Comparison of ENCODE assay signal across 19 mouse cellular contexts in the genomic region with DNA sequence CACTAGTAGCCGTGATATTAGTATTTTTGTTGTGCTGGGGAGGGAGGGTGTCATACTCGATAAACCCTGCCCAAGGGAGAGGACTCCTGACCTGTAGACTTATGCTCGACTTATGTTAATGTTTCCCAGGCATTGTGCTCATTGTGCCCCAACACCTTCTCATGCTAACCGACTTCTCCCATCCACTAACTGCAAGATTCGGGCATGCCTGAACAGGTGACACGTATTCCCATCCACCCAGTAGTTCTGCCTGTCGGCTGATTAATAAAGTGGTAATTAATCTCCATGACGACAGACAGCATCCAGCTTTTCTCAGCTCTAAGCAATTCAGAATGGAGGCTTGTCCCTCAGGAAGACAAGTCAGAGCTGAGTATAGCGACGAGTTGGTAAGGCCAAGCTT. TPM values are rescaled to one million over a fixed set of nuclear protein-coding genes. Genes with fewer than 3 reads are reported as not detected.
A peak's percentile ranks its signal among the peaks of the same experiment; 100 is the strongest.
DNase-seq lines count a peak whose midpoint lies in the region; ATAC-seq and TF ChIP-seq lines count a peak whose summit lies in the region.
"Had no signal": no experiment of that assay in that cellular context is flagged by ENCODE, and none has a peak within 500 bp of the region (broad histone marks: within the 10 kb centered on the region; RNA-seq: fewer than 3 reads in every experiment).

No protein-coding gene starts in this region.

- no peak overlapping the region for H3K4me3 ChIP-seq in forebrain, embryonic 15.5 days
- no peak overlapping the region for H3K4me3 ChIP-seq in kidney, embryonic 16.5 days (ENCODE audit: low read length)
- H3K4me3 ChIP-seq: limb, embryonic 13.5 days; midbrain, embryonic 10.5 days; myocyte had no signal

- peaks cover 9% of the 10 kb centered on the region; the same call in 1 of the 2 replicates for H3K36me3 ChIP-seq in forebrain, embryonic 15.5 days
- 0 out of 2 replicates have a peak, but pooled peaks cover 4% of the 10 kb centered on the region for H3K36me3 ChIP-seq in kidney, embryonic 16.5 days (ENCODE audit: insufficient read depth, low read length)

- peak; percentile 84 for ATAC-seq in forebrain, embryonic 15.5 days (replicated peaks)
- peak; percentile 83 for ATAC-seq in kidney, embryonic 16.5 days (ENCODE audit: low FRiP score, low TSS enrichment)
- no peak for ATAC-seq in CD4-positive, CD25-positive, alpha-beta regulatory T cell, adult 4 months
- ATAC-seq: inflammation-experienced regulatory T-cells, adult 6 months; liver, postnatal 0 days had no signal

- WGBS in forebrain, embryonic 15.5 days = 58% methylated on average over 10 of the region's 10 CpGs
- 72% methylated on average over 10 of the region's 10 CpGs for WGBS in kidney, embryonic 16.5 days

- H3K9me3 ChIP-seq in forebrain, embryonic 15.5 days = no peaks in the 10 kb centered on the region
- H3K9me3 ChIP-seq in kidney, embryonic 16.5 days (ENCODE audit: low read length) = no peaks in the 10 kb centered on the region
- H3K9me3 ChIP-seq: limb, embryonic 13.5 days; midbrain, embryonic 10.5 days had no signal

- H3K27ac ChIP-seq in forebrain, embryonic 15.5 days (replicated peaks) = 0 out of 2 replicates have a peak overlapping the region, but pooled peaks have one; percentile 15
- H3K27ac ChIP-seq in kidney, embryonic 16.5 days (ENCODE audit: low read length) = peak overlapping the region; percentile 35; the same call in 1 of the 2 replicates
- H3K27ac ChIP-seq: limb, embryonic 13.5 days; midbrain, embryonic 10.5 days had no signal

- H3K27me3 ChIP-seq in forebrain, embryonic 15.5 days = no peaks in the 10 kb centered on the region
- no peaks in the 10 kb centered on the region for H3K27me3 ChIP-seq in kidney, embryonic 16.5 days (ENCODE audit: insufficient read depth, low read length)
- H3K27me3 ChIP-seq: limb, embryonic 13.5 days had no signal

- H3K4me2 ChIP-seq in forebrain, embryonic 15.5 days (replicated peaks) = no peak overlapping the region
- no peak overlapping the region for H3K4me2 ChIP-seq in kidney, embryonic 16.5 days (replicated peaks; ENCODE audit: low read depth, low read length)
- H3K4me2 ChIP-seq: limb, embryonic 13.5 days had no signal

- no peaks in the 10 kb centered on the region for H3K4me1 ChIP-seq in forebrain, embryonic 15.5 days
- 0 out of 2 replicates have a peak, but pooled peaks cover 6% of the 10 kb centered on the region for H3K4me1 ChIP-seq in kidney, embryonic 16.5 days (ENCODE audit: insufficient read depth, low read length)
- H3K4me1 ChIP-seq: limb, embryonic 13.5 days; midbrain, embryonic 10.5 days had no signal

- TF ChIP-seq CTCF in brain, embryonic 14.5 days (IDR thresholded peaks at IDR 0.05; ENCODE audit: borderline replicate concordance, extremely low read depth, insufficient read depth, insufficient read length) = no peak

- H3K9ac ChIP-seq in forebrain, embryonic 15.5 days (replicated peaks) = no peak overlapping the region
- no peak overlapping the region for H3K9ac ChIP-seq in kidney, embryonic 16.5 days (replicated peaks; ENCODE audit: low read length)
- H3K9ac ChIP-seq: limb, embryonic 13.5 days; liver, postnatal 0 days had no signal

- DNase-seq in kidney, adult 18-20 months = peak; percentile 25
- DNase-seq in kidney, postnatal 4 days = no peak
- peak; percentile 63 for DNase-seq in brain, embryonic 14.5 days (ENCODE audit: low read depth)
- no peak for DNase-seq in left cerebral cortex, adult 18-20 months (ENCODE audit: low spot score in 2 of 2)
- DNase-seq: adrenal gland, adult 8-10 months; cerebellum, adult 9-10 months; embryo, embryonic 11 days; heart, adult 18-20 months; liver, postnatal 0 days; lung, postnatal 36 days; right cerebral cortex, postnatal 14 days; thymus, adult 18-20 months had no signal

- no peak for TF ChIP-seq POLR2A in brain, embryonic 14.5 days (IDR thresholded peaks at IDR 0.05; ENCODE audit: borderline replicate concordance, extremely low read depth, insufficient read depth, insufficient read length, poor library complexity, severe bottlenecking)

RNA-seq across cellular contexts. Expression of gene Tmem19, which starts 13.3 kb away (rescaled TPM):
- polyA plus RNA-seq in brain, embryonic 14.5 days (2012; rRNA removed) = 30.4 and 32.6 TPM in 2 replicates
- 38.8 and 40.5 TPM in 2 replicates for polyA plus RNA-seq in forebrain, embryonic 15.5 days (2015; fragmentation: Nextera tagmentation; extraction: Ambion mirVana)
- polyA plus RNA-seq in kidney, embryonic 16.5 days (2015; fragmentation: Nextera tagmentation; extraction: Ambion mirVana) = 43.3 and 44.3 TPM in 2 replicates
- 10 to 100 TPM; 50.9 to 54.8 TPM for polyA plus RNA-seq in CD4-positive, CD25-positive, alpha-beta regulatory T cell, adult 4 months (2017; shearing (Covaris generic))
- 10 to 100 TPM; 34.4 to 38.2 TPM for total RNA-seq in left cerebral cortex, adult 18-20 months (2021)

RNA-seq across cellular contexts. Expression of gene Rab21, which starts 33.6 kb away (rescaled TPM):
- polyA plus RNA-seq in brain, embryonic 14.5 days (2012; rRNA removed) = 29.9 and 35.1 TPM in 2 replicates
- 5.6 and 8.5 TPM in 2 replicates for polyA plus RNA-seq in forebrain, embryonic 15.5 days (2015; fragmentation: Nextera tagmentation; extraction: Ambion mirVana)
- polyA plus RNA-seq in kidney, embryonic 16.5 days (2015; fragmentation: Nextera tagmentation; extraction: Ambion mirVana) = 4.7 and 4.9 TPM in 2 replicates
- polyA plus RNA-seq in CD4-positive, CD25-positive, alpha-beta regulatory T cell, adult 4 months (2017; shearing (Covaris generic)) = 10 to 100 TPM; 17.9 to 25.3 TPM
- total RNA-seq in left cerebral cortex, adult 18-20 months (2021) = 10 to 100 TPM; 54.4 to 54.8 TPM

RNA-seq across cellular contexts. Expression of gene Thap2, which starts 35.2 kb away (rescaled TPM):
- polyA plus RNA-seq in brain, embryonic 14.5 days (2012; rRNA removed) = 17.7 and 18.8 TPM in 2 replicates
- polyA plus RNA-seq in forebrain, embryonic 15.5 days (2015; fragmentation: Nextera tagmentation; extraction: Ambion mirVana) = 29.4 and 33.3 TPM in 2 replicates
- 18.4 and 24.9 TPM in 2 replicates for polyA plus RNA-seq in kidney, embryonic 16.5 days (2015; fragmentation: Nextera tagmentation; extraction: Ambion mirVana)
- 10 to 100 TPM; 12.2 to 16.8 TPM for polyA plus RNA-seq in CD4-positive, CD25-positive, alpha-beta regulatory T cell, adult 4 months (2017; shearing (Covaris generic))
- total RNA-seq in left cerebral cortex, adult 18-20 months (2021) = 10 to 100 TPM; 16.4 TPM

RNA-seq across cellular contexts. Expression of gene Zfc3h1, which starts 35.7 kb away (rescaled TPM):
- 105 and 155 TPM in 2 replicates for polyA plus RNA-seq in brain, embryonic 14.5 days (2012; rRNA removed)
- polyA plus RNA-seq in forebrain, embryonic 15.5 days (2015; fragmentation: Nextera tagmentation; extraction: Ambion mirVana) = 17.2 and 18.6 TPM in 2 replicates
- polyA plus RNA-seq in kidney, embryonic 16.5 days (2015; fragmentation: Nextera tagmentation; extraction: Ambion mirVana) = 17.0 and 20.8 TPM in 2 replicates
- polyA plus RNA-seq in CD4-positive, CD25-positive, alpha-beta regulatory T cell, adult 4 months (2017; shearing (Covaris generic)) = 10 to 100 TPM; 33.8 to 39.0 TPM
- 10 to 100 TPM; 46.6 to 46.9 TPM for total RNA-seq in left cerebral cortex, adult 18-20 months (2021)

Comparison
In these comparisons a context has a peak if more than half of its experiments do, and no peak if none do; other contexts are left out.
1. DNase-seq: peak in kidney, adult 18-20 months (single experiment) and brain, embryonic 14.5 days (single experiment); none in kidney, postnatal 4 days (0 of 2) and left cerebral cortex, adult 18-20 months (0 of 2).